Mouse (Mus musculus) ES-E14 (cell line): ENCODE results near the gene F5. TPM values are rescaled to one million over a fixed set of nuclear protein-coding genes. Genes with fewer than 3 reads are reported as not detected.

Experiments
- DNase-seq: peaks from one replicate; pipeline ENCODE4 v3.0.0-alpha.2; 2013; ENCODE audit warnings: low read depth, low spot score
- H3K27ac ChIP-seq: 2 replicates; pipeline ENCODE4 v1.5.1; 2012; ENCODE audit warnings: low read depth, mild to moderate bottlenecking, low read length, moderate library complexity, mixed read lengths; ENCODE audit not compliant: poor library complexity, insufficient read depth, severe bottlenecking
- H3K36me3 ChIP-seq: 2 replicates; pipeline ENCODE4 v1.6.1; 2012; ENCODE audit warnings: mild to moderate bottlenecking, low read length, moderate library complexity, mixed read lengths; ENCODE audit not compliant: control insufficient read depth, poor library complexity, insufficient read depth, severe bottlenecking
- H3K4me1 ChIP-seq, 2 experiments: fragments of 150-350 bp in 1 of 2; sonication (generic) in 1 of 2; 2 replicates each; pipeline ENCODE4 v1.6.1; 2012; ENCODE audit warnings: low read length in 2 of 2, mild to moderate bottlenecking in 1 of 2, mixed read lengths in 1 of 2; ENCODE audit not compliant: control insufficient read depth in 2 of 2, insufficient read depth in 2 of 2, poor library complexity in 1 of 2
- H3K4me3 ChIP-seq, 2 experiments: fragments of 150-350 bp in 1 of 2; sonication (generic) in 1 of 2; 2 replicates each; pipeline ENCODE4 v1.5.1; 2012; ENCODE audit warnings: low read length in 2 of 2, low read depth in 1 of 2, mild to moderate bottlenecking in 1 of 2, mixed read lengths in 1 of 2; ENCODE audit not compliant: insufficient read depth in 1 of 2, poor library complexity in 1 of 2, severe bottlenecking in 1 of 2
- H3K9ac ChIP-seq: 2 replicates; pipeline ENCODE4 v1.6.1; 2012; ENCODE audit warnings: low read depth, mild to moderate bottlenecking, low read length, mixed read lengths; ENCODE audit not compliant: poor library complexity, insufficient read depth, severe bottlenecking
- H3K9me3 ChIP-seq: fragments of 150-350 bp; sonication (generic); 2 replicates; pipeline ENCODE4 v1.6.1; 2012; ENCODE audit warnings: low read depth, mild to moderate bottlenecking, low read length; ENCODE audit not compliant: control insufficient read depth, insufficient read depth
- CHD2 ChIP-seq: IDR thresholded peaks from 2 replicates; pipeline ENCODE4 v1.6.1; 2014; ENCODE audit warnings: mild to moderate bottlenecking, low read depth, low read length, inconsistent platforms
- HCFC1 ChIP-seq: IDR thresholded peaks from 2 replicates; pipeline ENCODE4 v1.6.1; 2012; ENCODE audit warnings: low read length, inconsistent platforms, borderline replicate concordance; ENCODE audit not compliant: insufficient read depth
- MAFK ChIP-seq: IDR thresholded peaks from 2 replicates; pipeline ENCODE4 v1.6.1; 2014; ENCODE audit warnings: mild to moderate bottlenecking, low read depth, low read length, inconsistent platforms; ENCODE audit not compliant: insufficient read depth
- ZC3H11A ChIP-seq: IDR thresholded peaks from 2 replicates; pipeline ENCODE4 v1.6.1; 2012; ENCODE audit warnings: low read depth, mild to moderate bottlenecking, inconsistent platforms, low read length, borderline replicate concordance
- ZNF384 ChIP-seq: IDR thresholded peaks from 2 replicates; pipeline ENCODE4 v1.6.1; 2012; ENCODE audit warnings: low read depth, low read length, inconsistent platforms
- in situ Hi-C, 2 experiments: fragments of 600-800 bp; cut with MboI; formaldehyde crosslinking; loops; one replicate each; pipeline ENCODE4 v1.15.1; 2025; ENCODE audit warnings: low sequenced_read_pairs in 2 of 2, inconsistent platforms in 1 of 2; ENCODE audit not compliant: unreplicated experiment in 2 of 2
- total RNA-seq: library from RNA; depleted of rRNA; stranded (reverse); fragments of 300-350 nt; gene quantifications from 2 replicates; pipeline ENCODE4 v1.2.3, GENCODE M21; 2012

Gene F5
- total RNA-seq, 1 experiment: 0.76 TPM

DNA sequence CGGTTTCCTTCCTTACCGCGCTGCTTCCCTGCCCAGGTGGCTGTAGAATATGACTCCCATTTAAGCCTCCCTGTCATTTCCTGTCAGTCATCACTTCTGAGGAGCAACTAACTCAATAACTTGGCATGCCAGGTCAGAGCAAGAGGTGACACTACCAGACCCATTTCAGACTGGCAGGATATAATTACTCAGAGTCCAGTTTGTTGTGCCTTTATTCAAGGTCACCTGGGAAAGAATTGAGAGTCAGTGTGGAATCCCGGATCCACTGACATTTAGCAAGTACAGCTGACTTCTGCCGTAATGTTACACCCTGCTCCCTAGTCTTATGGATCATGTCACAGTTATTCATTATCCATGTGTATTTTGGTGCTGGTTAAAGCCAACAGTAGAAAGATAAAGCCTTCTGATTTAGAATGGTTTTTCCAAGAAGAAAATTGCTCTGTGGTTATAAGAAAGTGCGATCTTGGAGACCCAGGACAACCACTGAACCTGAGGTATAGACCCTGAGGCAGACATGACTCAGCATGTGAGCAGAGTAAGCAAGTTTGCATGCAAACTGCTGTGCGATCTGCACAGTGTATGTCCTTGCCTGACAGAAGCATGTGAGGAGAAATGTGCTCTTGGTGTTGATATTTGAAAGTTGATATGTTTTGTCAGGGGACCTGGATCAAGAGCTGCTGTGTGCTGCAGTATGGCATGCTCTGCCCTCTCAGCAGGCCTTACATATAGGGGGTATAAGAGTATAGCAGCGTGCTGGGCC lies 98.9 kb downstream of the F5 start:
- no peaks in the 10 kb centered on the region for H3K9me3 ChIP-seq
- no peaks in the 10 kb centered on the region for H3K36me3 ChIP-seq
- peaks cover 0 to 4% of the 10 kb centered on the region in 2 experiments; a peak in 2 of 4 replicates for H3K4me1 ChIP-seq
- peak overlapping the region; percentile 93 for H3K9ac ChIP-seq
- in situ Hi-C loops: no loop called here
- no peak overlapping the region for H3K27ac ChIP-seq
- no peak for DNase-seq
- TF ChIP-seq CHD2 (no peak), MAFK (peak; percentile 38; the same call in 1 of the 2 replicates)
- peak overlapping the region; percentile 86 to 94 for H3K4me3 ChIP-seq

DNA sequence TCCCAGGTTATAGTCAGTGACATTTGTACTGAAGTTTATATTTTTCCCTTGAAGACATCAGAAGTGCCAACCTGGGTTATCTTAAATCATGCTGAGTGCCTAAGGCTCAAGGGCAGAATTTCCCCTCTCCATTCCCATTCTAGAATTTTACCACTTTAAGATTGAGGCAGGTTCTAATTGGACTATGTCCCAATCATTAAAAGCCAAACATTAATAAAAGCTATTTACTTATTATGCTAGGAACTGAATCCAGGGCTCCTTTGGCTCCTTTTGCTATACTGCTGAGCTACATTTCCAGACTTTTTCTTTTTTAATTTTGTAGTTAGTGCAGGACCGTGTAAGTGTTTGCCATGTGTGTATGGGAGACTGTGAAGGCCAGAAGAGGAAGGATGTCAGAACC lies 99.8 kb downstream of the F5 start:
- H3K36me3 ChIP-seq: peaks cover 3% of the 10 kb centered on the region; the same call in 1 of the 2 replicates
- H3K9me3 ChIP-seq: no peaks in the 10 kb centered on the region
- no peak for TF ChIP-seq CHD2
- in situ Hi-C loops: no loop called here
- DNase-seq: no peak
- H3K27ac ChIP-seq: no peak overlapping the region
- peaks cover 0 to 4% of the 10 kb centered on the region in 2 experiments; a peak in 2 of 4 replicates for H3K4me1 ChIP-seq
- no peak overlapping the region for H3K9ac ChIP-seq
- 0 out of 4 replicates have a peak overlapping the region, but pooled peaks of 1 of the 2 experiments have one; percentile 86 for H3K4me3 ChIP-seq

GRCm38 (mm10) chr1:164252551-164252950 lies 100.9 kb downstream of the F5 start:
- TF ChIP-seq HCFC1 (no peak), MAFK (no peak), ZC3H11A (no peak), ZNF384 (no peak), CHD2 (no peak)
- in situ Hi-C loops: no loop called here
- H3K36me3 ChIP-seq: peaks cover 11% of the 10 kb centered on the region
- no peaks in the 10 kb centered on the region for H3K9me3 ChIP-seq
- no peak overlapping the region for H3K9ac ChIP-seq
- H3K4me1 ChIP-seq: peaks cover 0 to 4% of the 10 kb centered on the region in 2 experiments; a peak in 2 of 4 replicates
- H3K4me3 ChIP-seq: no peak overlapping the region
- no peak for DNase-seq
- H3K27ac ChIP-seq: no peak overlapping the region

DNA sequence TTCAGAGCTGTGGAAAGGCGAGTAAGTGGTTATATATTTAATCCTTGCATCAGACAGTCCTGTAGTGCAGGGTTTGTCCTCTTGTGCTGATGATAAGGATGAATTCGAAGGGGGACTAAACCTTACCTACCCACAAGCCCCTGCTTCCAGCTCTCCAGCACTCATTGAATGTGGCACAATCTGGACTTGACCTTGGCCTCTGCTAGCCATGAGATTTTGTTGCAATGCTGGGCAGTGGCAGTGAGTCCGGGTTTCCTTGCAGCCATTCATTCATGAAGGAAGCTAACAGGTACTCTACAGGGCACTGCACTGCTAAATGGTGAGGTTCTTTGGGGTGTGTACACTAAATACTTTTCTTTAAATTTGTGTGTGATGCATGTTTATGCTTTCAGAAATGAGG lies 103.2 kb downstream of the F5 start:
- Histone ChIP-seq H3K9me3 (no peaks in the 10 kb centered on the region), H3K9ac (no peak overlapping the region), H3K27ac (no peak overlapping the region), H3K4me1 (peaks cover 0 to 4% of the 10 kb centered on the region in 2 experiments; a peak in 1 of 4 replicates), H3K4me3 (no peak overlapping the region), H3K36me3 (peaks cover 11% of the 10 kb centered on the region)
- no peak for DNase-seq
- no peak for TF ChIP-seq ZNF384
- TF ChIP-seq HCFC1: no peak
- no peak for TF ChIP-seq MAFK
- no peak for TF ChIP-seq ZC3H11A
- TF ChIP-seq CHD2: no peak
- in situ Hi-C loops: no loop called here
